In the genomic region with DNA sequence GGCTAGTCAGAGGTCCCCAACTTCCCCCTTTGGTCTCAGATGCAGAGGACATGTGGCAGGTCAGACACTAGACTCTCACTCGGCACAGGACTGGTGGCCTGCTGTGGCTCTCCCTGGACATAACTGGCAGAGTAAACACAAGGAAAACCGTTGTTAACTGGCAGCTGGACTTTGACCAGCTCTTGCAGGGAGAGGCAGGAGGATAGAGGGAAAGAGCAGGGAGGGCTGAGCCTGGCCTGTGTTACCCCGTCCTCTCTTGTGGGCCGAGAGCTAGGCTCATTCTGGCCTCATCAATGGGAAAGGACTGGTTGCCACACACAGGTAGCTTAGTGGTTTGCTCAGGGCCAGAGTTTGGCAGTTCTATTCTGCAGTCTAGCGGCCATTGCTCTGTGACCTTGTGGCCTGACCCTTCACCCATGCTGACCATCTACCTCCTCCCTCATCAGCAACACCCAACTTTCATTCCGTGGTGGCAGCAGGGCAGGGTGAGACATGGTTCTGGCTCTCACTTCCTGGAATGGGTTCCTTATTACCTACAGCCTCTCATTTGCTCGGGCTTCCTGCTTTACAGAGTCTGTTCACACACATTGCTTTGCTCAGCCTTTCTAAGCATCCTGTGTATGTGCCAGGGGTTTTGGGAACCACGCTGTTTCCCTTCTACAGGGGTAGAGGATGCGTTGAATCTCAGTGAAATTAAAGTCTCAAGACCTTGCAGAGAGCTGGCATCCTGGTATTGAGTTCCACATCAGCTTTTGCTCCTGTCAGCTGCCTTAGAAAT, we compare ENCODE assay signal across 16 mouse cellular contexts. TPM values are rescaled to one million over a fixed set of nuclear protein-coding genes. Genes with fewer than 3 reads are reported as not detected.
DNase-seq lines count a peak whose midpoint lies in the region; ATAC-seq and TF ChIP-seq lines count a peak whose summit lies in the region.
"Had no signal": no experiment of that assay in that cellular context is flagged by ENCODE, and none has a peak within 500 bp of the region (broad histone marks: within the 10 kb centered on the region; RNA-seq: fewer than 3 reads in every experiment).

No protein-coding gene starts in this region.

- TF ChIP-seq EP300 in CH12.LX (IDR thresholded peaks at IDR 0.05; ENCODE audit: low read length) = no peak

- H3K4me1 ChIP-seq in CH12.LX (ENCODE audit: control insufficient read depth in 1 of 2, insufficient read depth in 2 of 2) = peaks cover 6 to 20% of the 10 kb centered on the region in 2 experiments; a peak in 3 of 4 replicates
- H3K4me1 ChIP-seq in forebrain, embryonic 14.5 days (ENCODE audit: control insufficient read depth, insufficient read depth, low read length) = no peaks in the 10 kb centered on the region
- H3K4me1 ChIP-seq: hindbrain, embryonic 15.5 days had no signal

- ATAC-seq in forebrain, embryonic 14.5 days = no peak

- no peaks in the 10 kb centered on the region for H3K36me3 ChIP-seq in CH12.LX (replicated peaks in 1 of 2; ENCODE audit: control insufficient read depth in 1 of 2, insufficient read depth in 1 of 2, low read length in 1 of 2)
- no peaks in the 10 kb centered on the region for H3K36me3 ChIP-seq in splenic B cell, adult 2 months (ENCODE audit: control insufficient read depth, insufficient read depth, low read length, poor library complexity, severe bottlenecking)
- no peaks in the 10 kb centered on the region for H3K36me3 ChIP-seq in forebrain, embryonic 14.5 days (ENCODE audit: control insufficient read depth, insufficient read depth, low read length)
- H3K36me3 ChIP-seq: hindbrain, embryonic 15.5 days had no signal

- H3K27me3 ChIP-seq in CH12.LX (replicated peaks) = no peaks in the 10 kb centered on the region
- no peaks in the 10 kb centered on the region for H3K27me3 ChIP-seq in splenic B cell, adult 2 months (ENCODE audit: control insufficient read depth, insufficient read depth, low read length, poor library complexity, severe bottlenecking)
- no peaks in the 10 kb centered on the region for H3K27me3 ChIP-seq in forebrain, embryonic 14.5 days (replicated peaks; ENCODE audit: control insufficient read depth, insufficient read depth, low read length)
- H3K27me3 ChIP-seq: hindbrain, embryonic 15.5 days had no signal

- H3K79me2 ChIP-seq in CH12.LX (replicated peaks; ENCODE audit: control insufficient read depth, extremely low read depth, insufficient read depth, poor library complexity, severe bottlenecking) = no peaks in the 10 kb centered on the region

- WGBS in forebrain, embryonic 14.5 days = 79% methylated on average over 9 of the region's 9 CpGs

- dilution Hi-C loops in CH12.LX (cut with MboI; ENCODE audit: extremely low pct_ligation_motif_present, extremely low pct_unique_long_range_greater_than_20kb, low sequenced_read_pairs) = no loop called here

- H3K9me3 ChIP-seq in CH12.LX (replicated peaks; ENCODE audit: low read length) = no peaks in the 10 kb centered on the region
- H3K9me3 ChIP-seq in forebrain, embryonic 14.5 days (replicated peaks; ENCODE audit: control insufficient read depth, low read length) = no peaks in the 10 kb centered on the region
- H3K9me3 ChIP-seq: hindbrain, embryonic 15.5 days had no signal

- DNase-seq in CH12.LX (ENCODE audit: extremely low read depth) = no peak
- DNase-seq in induced T-regulatory cell, adult 2 months (ENCODE audit: low read depth) = peak; percentile 29
- peak; percentile 60 for DNase-seq in kidney, postnatal 14 days
- peak; percentile 5 for DNase-seq in splenic B cell, adult 2 months (ENCODE audit: low read depth, low spot score)
- DNase-seq in left cerebral cortex, adult 9 months (ENCODE audit: low spot score in 2 of 2) = no peak
- DNase-seq in forebrain, embryonic 14.5 days (ENCODE audit: low spot score) = no peak
- no peak for DNase-seq in right cerebral cortex, postnatal 25 days
- DNase-seq: cerebellum, adult 8-10 months; thymus, adult 2 months had no signal

- TF ChIP-seq CTCF in CH12.LX (conservative IDR thresholded peaks at IDR 0.05 in 1 of 2, IDR thresholded peaks at IDR 0.05 in 1 of 2; ENCODE audit: low read depth in 2 of 2, low read length in 2 of 2) = no peak

- no peak overlapping the region for H3K9ac ChIP-seq in CH12.LX (ENCODE audit: insufficient read depth, low read depth)
- no peak overlapping the region for H3K9ac ChIP-seq in forebrain, embryonic 14.5 days (ENCODE audit: low read length)
- H3K9ac ChIP-seq: hindbrain, embryonic 15.5 days had no signal

- H3K4me2 ChIP-seq in CH12.LX (ENCODE audit: insufficient read depth, low read depth, poor library complexity, severe bottlenecking) = no peak overlapping the region
- H3K4me2 ChIP-seq in forebrain, embryonic 14.5 days (ENCODE audit: low read length) = no peak overlapping the region
- H3K4me2 ChIP-seq: hindbrain, embryonic 15.5 days had no signal

- in situ Hi-C loops in CH12.LX (cut with MboI; ENCODE audit: low pct_ligation_motif_present, low pct_unique_long_range_greater_than_20kb, low sequenced_read_pairs) = loop anchor here (25.0 kb wide), 1 partner anchor 535 kb away; no protein-coding TSS in a partner anchor

- H3K4me3 ChIP-seq in CH12.LX (replicated peaks in 1 of 3; ENCODE audit: low read depth in 2 of 3, low read length in 2 of 3, poor library complexity in 1 of 3) = no peak overlapping the region
- no peak overlapping the region for H3K4me3 ChIP-seq in forebrain, embryonic 14.5 days (ENCODE audit: low read depth, low read length)
- H3K4me3 ChIP-seq: hindbrain, embryonic 15.5 days had no signal

- no peak for TF ChIP-seq POLR2A in CH12.LX (IDR thresholded peaks at IDR 0.05; ENCODE audit: low read depth, low read length)

- no peak overlapping the region for H3K27ac ChIP-seq in CH12.LX (ENCODE audit: insufficient read depth, low read depth)
- H3K27ac ChIP-seq in forebrain, embryonic 14.5 days (ENCODE audit: low read depth, low read length) = no peak overlapping the region
- H3K27ac ChIP-seq: hindbrain, embryonic 15.5 days had no signal

- no peak for TF ChIP-seq RAD21 in CH12.LX (IDR thresholded peaks at IDR 0.05; ENCODE audit: low read depth, low read length)

TF ChIP-seq in CH12.LX, 34 proteins besides CTCF, POLR2A, EP300 and RAD21:
- TF ChIP-seq ELF1 (IDR thresholded peaks at IDR 0.05; ENCODE audit: low read depth, low read length) (0 out of 2 replicates have a peak, but pooled peaks have one; percentile 24), TCF12 (IDR thresholded peaks at IDR 0.05; ENCODE audit: low read depth, low read length) (no peak)

RNA-seq across cellular contexts. Expression of gene Tmprss4, which starts 1.7 kb away (rescaled TPM):
- not detected in 2 replicates for total RNA-seq in CH12.LX (2012; rRNA removed)
- total RNA-seq in CH12.LX (2014; rRNA removed) = not detected in 2 replicates
- not detected in 2 replicates for polyA plus RNA-seq in CH12.LX (2012; ENCODE audit: insufficient read length, low read depth)
- not detected in 2 replicates for polyA plus RNA-seq in forebrain, embryonic 14.5 days (2014; fragmentation: Nextera tagmentation; extraction: Ambion mirVana)
- total RNA-seq: adrenal gland, adult 18-20 months had no signal
- polyA plus RNA-seq: brain, embryonic 14.5 days; heart, postnatal 0 days; midbrain, postnatal 0 days; neural tube, embryonic 14.5 days had no signal

RNA-seq across cellular contexts. Expression of gene BC049352, which starts 20.4 kb away (rescaled TPM):
- not detected in 2 replicates for total RNA-seq in CH12.LX (2012; rRNA removed)
- total RNA-seq in CH12.LX (2014; rRNA removed) = not detected in 2 replicates
- polyA plus RNA-seq in CH12.LX (2012; ENCODE audit: insufficient read length, low read depth) = 0.14 and 0.17 TPM in 2 replicates
- polyA plus RNA-seq in forebrain, embryonic 14.5 days (2014; fragmentation: Nextera tagmentation; extraction: Ambion mirVana) = not detected in 2 replicates
- total RNA-seq: midbrain, postnatal 0 days had no signal
- polyA plus RNA-seq: brain, embryonic 14.5 days; heart, postnatal 0 days; hindbrain, embryonic 15.5 days; lung, adult 2 months; neural tube, embryonic 14.5 days had no signal

Comparison
In these comparisons a context has a peak if more than half of its experiments do, and no peak if none do; other contexts are left out.
1. DNase-seq: peak in induced T-regulatory cell, adult 2 months (single experiment), kidney, postnatal 14 days (single experiment) and splenic B cell, adult 2 months (single experiment); none in CH12.LX (single experiment), left cerebral cortex, adult 9 months (0 of 2), forebrain, embryonic 14.5 days (single experiment) and right cerebral cortex, postnatal 25 days (single experiment).